In genomic region chr10:79780664-79781015, GRCm38 (mm10) we compare ENCODE assay signal across 1 mouse cellular context.
TF ChIP-seq lines count a peak whose summit lies in the region.

No protein-coding gene starts in this region.

TF ChIP-seq in CH12.LX, 34 proteins besides CTCF, POLR2A, EP300 and RAD21:
- TF ChIP-seq ETS1 (conservative IDR thresholded peaks at IDR 0.05; ENCODE audit: low read depth, low read length) (no peak), SMC3 (IDR thresholded peaks at IDR 0.05; ENCODE audit: low read depth, low read length) (no peak), CHD2 (IDR thresholded peaks at IDR 0.05; ENCODE audit: low read length) (no peak), MAZ (IDR thresholded peaks at IDR 0.05; ENCODE audit: low read depth, low read length) (no peak), MXI1 (IDR thresholded peaks at IDR 0.05; ENCODE audit: low read depth, low read length) (no peak), ELF1 (IDR thresholded peaks at IDR 0.05; ENCODE audit: low read depth, low read length) (no peak), TCF12 (IDR thresholded peaks at IDR 0.05; ENCODE audit: low read depth, low read length) (no peak)
